Mouse (Mus musculus) cerebral cortex, adult 2 months (tissue): Measurements from ENCODE around the gene Rgsl1.

Experiments
- WGBS: fragments of 180-500 bp; shearing (Covaris S2); methylation state at CpG from one replicate; pipeline ENCODE4 v1.1.7; 2018; 5-methylcytosine and 5-hydroxymethylcytosine counted together

Rgsl1 gene

DNA sequence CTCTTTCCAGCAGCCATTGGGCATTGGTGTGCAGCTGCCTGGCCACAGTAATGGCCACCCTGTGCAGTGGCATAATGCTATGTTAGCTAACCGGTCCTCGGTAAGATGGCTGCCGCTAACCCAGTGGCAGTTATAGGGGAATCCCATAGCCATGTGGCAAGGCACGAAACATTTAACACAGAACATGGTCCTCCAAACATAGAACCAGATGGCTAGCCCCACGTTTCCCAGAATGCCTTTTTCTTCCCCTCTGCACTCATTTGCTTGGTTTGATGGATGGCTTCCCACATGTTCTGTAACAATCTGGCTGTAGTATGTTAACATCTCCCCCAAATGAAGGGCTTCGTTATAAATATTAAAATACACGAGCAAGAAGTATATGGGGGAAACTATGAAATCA lies 67.7 kb downstream of the Rgsl1 start:
- WGBS, result 66% methylated on average over 7 of the region's 7 CpGs

GRCm38 (mm10) chr1:153775174-153775573 lies 68.8 kb downstream of the Rgsl1 start:
- 78% methylated on average over 6 of the region's 6 CpGs for WGBS

DNA sequence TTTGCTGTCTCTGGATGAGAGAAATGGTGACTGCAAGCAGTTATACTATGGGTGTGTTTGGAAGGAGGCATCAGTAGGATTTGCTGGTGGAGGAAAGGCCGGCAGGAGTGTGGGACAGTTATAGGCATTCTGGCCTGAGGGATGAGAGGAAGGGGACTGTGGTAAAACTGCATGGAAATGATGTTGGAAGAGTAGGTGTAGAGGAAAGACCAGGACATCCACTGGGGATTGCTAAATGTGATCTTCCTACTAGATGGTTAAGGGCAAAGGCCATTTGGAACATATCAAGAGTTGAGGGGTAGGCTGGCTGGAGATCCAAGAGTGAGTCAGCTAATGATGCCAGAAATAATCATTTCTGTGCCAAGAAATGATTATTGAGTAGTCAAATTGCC lies 73.2 kb downstream of the Rgsl1 start:
- WGBS, result 100% methylated on average over 1 of the region's 1 CpGs

DNA sequence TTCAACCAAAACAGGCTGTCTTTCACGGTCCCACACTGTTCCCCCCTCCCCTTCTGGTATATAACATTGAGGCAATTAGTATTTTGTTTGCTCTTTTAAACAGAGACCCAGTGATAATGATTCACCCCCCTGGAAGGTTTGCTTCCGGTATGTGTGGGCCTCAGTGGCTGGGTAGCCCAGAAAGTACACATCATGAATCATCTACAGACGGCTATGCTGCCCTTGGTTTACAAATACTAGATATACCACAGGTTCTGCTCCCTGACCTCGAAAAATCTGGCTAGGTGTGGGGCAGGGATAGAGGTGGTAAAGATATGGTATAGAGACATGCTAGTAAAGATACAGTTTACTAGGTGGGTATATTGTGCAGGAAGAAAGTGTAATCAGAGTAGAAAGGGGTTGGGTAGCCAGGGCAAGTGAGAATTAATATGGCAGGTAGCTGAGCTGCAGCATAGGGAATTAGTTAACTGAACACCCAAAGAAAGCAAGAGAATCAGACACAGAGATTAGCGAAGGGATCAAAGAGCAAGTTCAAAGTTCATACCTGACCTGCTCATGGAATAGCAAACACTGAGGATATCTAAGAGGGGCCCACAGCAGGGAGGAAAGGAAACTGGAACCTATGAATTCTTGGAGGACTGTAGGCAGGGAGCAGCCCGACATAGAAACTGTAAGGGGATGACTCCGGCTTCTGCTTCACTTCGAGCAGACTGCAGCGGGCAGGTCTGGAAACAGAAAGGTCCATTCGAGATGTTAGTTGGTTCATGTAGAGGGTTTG lies 73.8 kb downstream of the Rgsl1 start:
- WGBS, result 89% methylated on average over 10 of the region's 10 CpGs

- 68% methylated on average over 6 of the region's 6 CpGs for WGBS
Observed at GRCm38 (mm10) chr1:153769571-153769970, 74.4 kb downstream of the Rgsl1 start.

- WGBS, result 65% methylated on average over 5 of the region's 5 CpGs
Observed at GRCm38 (mm10) chr1:153768465-153768864, 75.5 kb downstream of the Rgsl1 start.

DNA sequence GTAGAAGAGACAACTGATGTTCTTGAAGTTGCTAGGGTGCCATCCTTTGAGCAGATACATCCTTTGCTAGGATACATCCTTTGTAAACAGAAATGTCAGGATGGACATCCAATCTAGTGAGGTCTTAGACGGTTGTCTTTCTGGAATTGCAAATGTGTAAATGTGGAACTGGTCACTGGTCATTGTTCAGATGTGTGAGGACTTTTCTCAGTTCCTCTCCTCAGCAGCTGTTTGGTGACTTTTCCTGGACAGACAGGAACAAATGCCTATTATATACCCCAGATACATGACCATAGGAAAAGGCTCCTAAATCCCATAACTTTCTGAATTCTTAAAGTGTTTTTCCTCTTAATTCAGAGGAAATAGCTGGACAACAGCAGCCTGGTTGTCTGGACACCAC lies 76.7 kb downstream of the Rgsl1 start:
- WGBS, result 71% methylated on average over 1 of the region's 1 CpGs

DNA sequence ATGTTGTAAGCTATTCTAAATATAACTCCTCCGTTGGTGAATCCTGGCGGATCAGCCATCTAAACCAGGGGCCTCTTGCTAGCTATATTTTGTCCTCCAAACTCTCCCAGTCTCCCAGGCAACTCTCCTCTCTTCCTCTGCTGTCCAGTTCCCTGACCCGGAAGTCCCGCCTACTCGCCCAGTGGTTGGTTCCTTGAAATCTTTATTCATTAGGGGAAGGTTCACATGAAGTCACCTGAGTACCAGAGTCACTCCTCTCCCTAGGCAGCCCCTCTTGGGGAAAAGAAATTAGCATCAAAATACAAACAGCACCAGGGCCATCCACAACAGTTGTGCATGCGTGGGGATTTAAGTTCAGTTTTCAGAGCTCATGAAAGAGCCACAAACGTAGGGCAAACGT lies 77.6 kb downstream of the Rgsl1 start:
- 45% methylated on average over 8 of the region's 8 CpGs for WGBS

- WGBS, result 67% methylated on average over 11 of the region's 11 CpGs
Observed at GRCm38 (mm10) chr1:153764136-153764535, 79.8 kb downstream of the Rgsl1 start.

- WGBS, result 77% methylated on average over 25 of the region's 25 CpGs
Observed at GRCm38 (mm10) chr1:153753725-153754464, 90.0 kb downstream of the Rgsl1 start.

- 56% methylated on average over 6 of the region's 6 CpGs for WGBS
Observed at GRCm38 (mm10) chr1:153752521-153752920, 91.4 kb downstream of the Rgsl1 start.

GRCm38 (mm10) chr1:153751763-153752301 lies 92.1 kb downstream of the Rgsl1 start:
- 17% methylated on average over 13 of the region's 13 CpGs for WGBS

DNA sequence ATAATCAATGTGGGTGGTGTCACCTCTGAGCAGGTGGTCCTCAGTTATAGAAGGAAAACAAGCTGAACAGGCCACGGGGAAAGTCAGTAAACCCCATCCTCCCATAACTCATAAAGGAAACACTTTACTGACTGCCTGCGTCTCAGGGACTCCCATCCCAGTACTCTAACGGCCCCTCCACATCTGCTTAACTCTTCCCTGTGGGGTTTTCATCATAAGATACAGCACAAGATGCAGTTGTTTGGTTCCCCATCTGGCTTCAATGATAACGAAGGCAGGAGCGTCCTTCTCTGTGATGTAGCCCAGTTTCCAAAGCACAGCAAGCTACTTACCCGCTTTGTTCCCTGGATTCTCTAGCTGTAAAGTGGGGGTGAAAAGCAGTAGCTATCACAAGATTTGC lies 93.9 kb downstream of the Rgsl1 start:
- WGBS, result 58% methylated on average over 6 of the region's 6 CpGs

GRCm38 (mm10) chr1:153749211-153749801 lies 94.6 kb downstream of the Rgsl1 start, which contains the start of gene Rnasel:
Gene Rnasel, plus strand, starts transcription at chr1:153749426.
- WGBS, result under 1% methylated on average over 18 of the region's 18 CpGs

GRCm38 (mm10) chr1:153748549-153748948 lies 95.4 kb downstream of the Rgsl1 start:
- 8% methylated on average over 1 of the region's 1 CpGs for WGBS

- WGBS, result 42% methylated on average over 12 of the region's 12 CpGs
Observed at GRCm38 (mm10) chr1:153747861-153748530, 95.9 kb downstream of the Rgsl1 start.

GRCm38 (mm10) chr1:153746728-153747127 lies 97.2 kb downstream of the Rgsl1 start:
- 3% methylated on average over 12 of the region's 12 CpGs for WGBS

DNA sequence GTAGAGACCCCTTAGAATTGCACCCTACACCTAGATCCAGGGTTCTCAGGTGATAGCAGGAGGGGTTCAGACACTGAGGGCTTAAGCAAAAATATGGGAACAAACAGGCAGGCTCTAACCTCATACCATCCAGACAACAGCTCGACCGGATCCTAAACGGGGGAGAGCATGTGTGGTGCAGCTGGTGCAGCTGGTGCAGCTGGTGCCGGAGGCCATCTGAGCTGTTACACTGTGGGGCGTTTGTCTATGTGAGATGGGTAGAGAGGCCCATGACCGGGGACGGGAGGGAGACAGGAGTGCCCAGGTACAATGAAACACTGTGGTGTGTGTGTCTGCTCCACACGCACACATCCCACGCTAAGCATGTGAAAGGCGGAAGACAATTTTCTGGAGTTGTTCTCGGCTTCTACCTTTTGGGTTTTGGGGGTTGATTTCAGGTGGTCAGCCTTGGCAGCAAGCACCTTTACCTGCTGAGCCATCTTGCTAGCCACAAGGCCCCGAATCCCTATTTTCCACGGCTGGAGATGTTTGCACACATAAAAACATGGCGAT lies 97.7 kb downstream of the Rgsl1 start:
- 77% methylated on average over 14 of the region's 14 CpGs for WGBS

DNA sequence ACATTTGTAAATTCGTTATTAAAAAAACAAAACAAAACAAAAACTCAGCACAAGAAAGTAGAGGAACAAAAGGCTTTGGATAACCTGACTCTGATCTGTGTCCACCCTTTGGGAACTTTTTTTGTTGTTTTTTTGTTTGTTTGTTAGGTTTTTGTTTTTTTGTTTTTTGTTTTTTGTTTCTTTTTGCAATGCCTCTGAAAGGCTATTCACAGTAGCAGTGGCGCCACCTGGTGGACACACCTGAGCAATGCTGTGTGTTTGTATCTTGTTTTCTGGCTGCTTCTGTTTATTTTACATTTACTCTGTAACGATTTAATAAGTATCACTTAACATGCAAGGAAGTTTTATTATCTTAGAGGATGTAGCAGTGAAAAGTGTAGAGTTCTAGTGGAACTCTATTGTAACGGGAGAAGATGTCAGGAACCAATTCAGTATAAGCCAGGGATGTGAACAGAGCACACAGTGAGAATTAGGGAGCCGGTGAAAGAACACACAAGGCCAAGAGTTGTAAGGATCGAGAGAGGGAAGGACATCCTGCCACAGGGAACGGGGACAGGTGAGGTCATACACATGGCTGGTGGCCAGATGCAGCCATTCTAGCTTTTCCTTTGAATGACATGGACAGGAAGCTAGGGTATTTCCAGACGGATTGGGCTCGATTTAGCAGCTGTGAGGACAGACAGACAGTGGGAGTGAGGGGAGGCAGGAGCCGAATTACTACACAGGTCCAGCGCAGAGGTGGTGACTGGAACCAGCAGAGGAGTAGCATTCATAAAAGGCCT lies 101.4 kb downstream of the Rgsl1 start:
- WGBS, result 42% methylated on average over 11 of the region's 11 CpGs

DNA sequence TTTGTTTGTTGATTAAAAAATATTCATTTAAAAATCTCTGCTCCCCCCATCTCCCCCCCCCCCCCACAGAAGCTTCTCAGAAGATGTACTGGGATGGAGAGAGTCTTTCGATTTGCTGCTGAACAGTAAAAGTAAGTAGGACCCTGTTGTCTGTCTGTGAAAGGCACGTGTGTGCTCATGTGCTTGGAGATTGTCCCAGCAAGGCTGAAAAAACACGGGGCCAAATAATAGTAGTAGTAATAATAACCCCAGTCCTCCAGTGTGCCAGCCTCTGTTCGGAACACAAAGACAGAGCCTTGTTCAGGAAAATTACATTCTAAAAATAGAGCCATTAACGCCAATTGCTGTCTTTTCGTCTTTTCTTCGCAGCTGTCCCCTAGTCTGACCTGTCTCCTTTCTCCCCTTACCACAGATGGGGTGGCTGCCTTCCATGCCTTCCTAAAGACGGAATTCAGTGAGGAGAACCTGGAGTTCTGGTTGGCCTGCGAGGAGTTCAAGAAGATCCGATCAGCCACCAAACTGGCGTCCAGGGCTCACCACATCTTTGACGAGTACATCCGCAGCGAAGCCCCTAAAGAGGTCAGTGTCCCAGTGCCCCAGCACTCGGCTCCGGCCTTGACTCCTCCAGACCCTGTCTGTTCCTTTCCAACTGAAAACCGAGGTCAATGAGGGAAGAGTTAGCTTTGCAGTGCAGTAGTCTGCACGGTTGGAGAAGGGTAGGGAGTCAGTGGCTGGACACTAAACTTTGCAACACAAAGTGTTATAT lies 102.2 kb downstream of the Rgsl1 start:
- WGBS, result 52% methylated on average over 18 of the region's 18 CpGs
